Mouse (Mus musculus): Measurements from ENCODE around the gene Mycbpap. TPM values are rescaled to one million over a fixed set of nuclear protein-coding genes. Genes with fewer than 3 reads are reported as not detected.

Gene Mycbpap
- polyA plus RNA-seq, 1 experiment from 2014 or later, result 4.9 TPM

DNA sequence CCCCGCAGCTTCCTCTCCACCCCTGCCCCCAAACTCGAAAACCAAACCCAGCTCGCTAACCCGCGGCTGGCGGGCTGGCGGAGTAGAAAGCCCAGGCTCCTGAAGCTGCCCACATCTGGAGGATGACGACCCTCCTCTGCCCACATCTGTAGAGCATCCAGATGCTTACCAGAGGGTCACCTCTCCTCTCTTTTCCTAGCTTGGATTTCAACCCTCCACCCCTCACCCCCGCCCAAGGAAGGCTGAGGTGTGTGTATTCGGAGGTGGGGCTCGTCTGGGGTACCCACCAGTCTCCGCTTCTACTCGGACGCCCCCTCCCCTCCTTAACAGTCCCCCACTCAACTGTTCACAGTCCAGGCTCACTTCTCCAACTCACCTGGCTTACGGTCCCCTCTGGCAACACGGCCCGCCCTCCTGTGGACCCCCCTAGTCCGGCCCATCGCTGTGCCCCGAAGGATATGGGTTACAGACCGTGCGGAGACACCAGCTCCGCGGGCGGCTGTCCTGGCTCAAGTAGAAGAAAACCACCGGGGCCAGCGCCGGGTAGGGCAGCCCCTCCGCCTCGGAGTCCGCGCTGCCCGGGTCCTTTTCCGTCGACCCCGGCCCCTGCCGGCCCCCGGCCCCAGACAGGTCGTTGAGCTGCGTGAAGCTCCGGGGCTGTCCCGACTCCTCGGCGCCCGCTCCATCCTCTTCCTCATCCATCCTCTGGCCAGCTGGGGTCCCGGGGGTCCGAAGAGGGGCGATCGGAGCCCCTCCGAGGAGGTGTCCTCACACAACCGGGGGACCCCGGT is 48.4 kb downstream of the Mycbpap start:
- Histone ChIP-seq H3K9me3 (ENCODE audit: control insufficient read depth, low read length) (no peaks in the 10 kb centered on the region), H3K27me3 (ENCODE audit: control insufficient read depth, insufficient read depth, low read length) (peaks cover 3% of the 10 kb centered on the region; the same call in 1 of the 2 replicates), H3K36me3 (ENCODE audit: control insufficient read depth, insufficient read depth, low read length) (no peaks in the 10 kb centered on the region), H3K4me1 (ENCODE audit: control insufficient read depth, insufficient read depth, low read length) (peaks cover 39% of the 10 kb centered on the region), H3K4me3 (ENCODE audit: low read depth, low read length) (peak overlapping the region; percentile 99), H3K9ac (ENCODE audit: low read length) (peak overlapping the region; percentile 96), H3K4me2 (ENCODE audit: low read depth, severe bottlenecking) (peak overlapping the region; percentile 95), H3K27ac (replicated peaks; ENCODE audit: low read depth, low read length) (peak overlapping the region; percentile 93)
- ATAC-seq (ENCODE audit: insufficient number of reproducible peaks, low FRiP score, low TSS enrichment, low read depth), result no peak
- WGBS, result under 1% methylated on average over 52 of the region's 52 CpGs
- peak; percentile 68 for DNase-seq (ENCODE audit: low spot score)

DNA sequence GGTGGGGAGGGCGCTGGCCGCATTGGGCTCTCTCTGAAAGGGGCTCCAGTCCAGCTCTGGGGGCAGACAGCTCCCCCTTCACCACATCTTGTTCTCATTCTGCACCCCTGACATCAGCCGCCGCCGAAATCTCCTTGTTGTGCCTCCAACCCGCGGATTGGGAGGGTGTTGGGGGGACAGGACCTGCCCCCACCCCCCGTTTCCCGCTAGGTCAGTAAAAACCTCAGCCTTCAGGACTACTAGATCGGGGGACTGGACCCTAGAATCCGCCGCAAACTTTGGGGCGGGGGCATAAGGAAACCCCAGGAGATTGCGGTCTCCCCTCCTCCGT is 49.0 kb downstream of the Mycbpap start:
- ATAC-seq (ENCODE audit: insufficient number of reproducible peaks, low FRiP score, low TSS enrichment, low read depth), result no peak
- Histone ChIP-seq H3K27ac (replicated peaks; ENCODE audit: low read depth, low read length) (peak overlapping the region; percentile 93), H3K9me3 (ENCODE audit: control insufficient read depth, low read length) (no peaks in the 10 kb centered on the region), H3K4me3 (ENCODE audit: low read depth, low read length) (peak overlapping the region; percentile 99), H3K4me2 (ENCODE audit: low read depth, severe bottlenecking) (peak overlapping the region; percentile 95), H3K9ac (ENCODE audit: low read length) (peak overlapping the region; percentile 96), H3K4me1 (ENCODE audit: control insufficient read depth, insufficient read depth, low read length) (peaks cover 44% of the 10 kb centered on the region), H3K27me3 (ENCODE audit: control insufficient read depth, insufficient read depth, low read length) (peaks cover 3% of the 10 kb centered on the region; the same call in 1 of the 2 replicates), H3K36me3 (ENCODE audit: control insufficient read depth, insufficient read depth, low read length) (no peaks in the 10 kb centered on the region)
- WGBS, result 2% methylated on average over 15 of the region's 15 CpGs
- peak; percentile 71 for DNase-seq (ENCODE audit: low spot score)

DNA sequence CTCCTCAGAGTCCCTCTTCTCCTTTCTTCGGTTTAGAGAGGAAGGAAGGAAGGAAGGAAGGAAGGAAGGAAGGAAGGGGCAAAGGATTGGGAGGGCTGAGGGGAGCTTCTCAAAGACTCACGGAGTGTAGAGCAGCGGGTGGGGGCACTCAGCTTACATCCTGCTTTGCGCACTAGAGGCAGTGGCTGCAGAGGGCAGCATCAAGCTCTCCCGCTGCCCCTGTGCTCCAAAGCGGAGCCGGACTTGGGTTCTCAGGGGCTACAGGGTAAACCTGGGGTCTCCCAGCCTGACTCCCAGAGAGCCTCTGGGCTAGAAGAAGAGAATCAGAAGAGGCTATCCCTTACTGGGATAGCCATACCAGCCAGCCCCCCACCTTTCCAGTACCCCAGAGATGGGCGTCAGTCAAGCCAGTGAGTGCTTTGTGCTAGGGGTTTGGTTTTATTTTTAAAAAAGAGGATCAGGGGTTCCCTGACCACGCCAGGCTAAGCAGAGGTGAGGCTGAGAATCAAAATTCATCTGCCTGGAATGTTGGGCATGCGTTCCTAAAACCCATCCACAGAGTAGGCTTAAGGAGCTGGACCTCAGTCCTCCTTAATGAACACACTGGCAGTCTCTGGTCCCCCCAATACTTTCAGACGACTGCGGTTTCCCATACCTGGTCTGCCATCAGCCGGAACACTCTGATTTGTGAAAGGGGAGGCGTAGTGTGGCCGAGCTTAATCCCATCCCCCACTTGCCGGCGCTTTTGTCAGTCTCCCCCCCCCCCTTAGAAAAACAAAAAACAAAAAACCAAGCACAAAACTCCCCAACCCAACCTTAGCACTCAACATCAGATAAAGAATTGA is 49.6 kb downstream of the Mycbpap start:
- peak overlapping the region; percentile 96 for H3K9ac ChIP-seq (ENCODE audit: low read length)
- peak overlapping the region; percentile 99 for H3K4me3 ChIP-seq (ENCODE audit: low read depth, low read length)
- H3K27ac ChIP-seq (replicated peaks; ENCODE audit: low read depth, low read length), result peak overlapping the region; percentile 93
- 3% methylated on average over 17 of the region's 17 CpGs for WGBS
- DNase-seq (ENCODE audit: low spot score), result peak; percentile 50
- ATAC-seq (ENCODE audit: insufficient number of reproducible peaks, low FRiP score, low TSS enrichment, low read depth), result no peak
- H3K4me2 ChIP-seq (ENCODE audit: low read depth, severe bottlenecking), result peak overlapping the region; percentile 95
- H3K36me3 ChIP-seq (ENCODE audit: control insufficient read depth, insufficient read depth, low read length), result no peaks in the 10 kb centered on the region
- peaks cover 47% of the 10 kb centered on the region for H3K4me1 ChIP-seq (ENCODE audit: control insufficient read depth, insufficient read depth, low read length)
- no peaks in the 10 kb centered on the region for H3K9me3 ChIP-seq (ENCODE audit: control insufficient read depth, low read length)
- H3K27me3 ChIP-seq (ENCODE audit: control insufficient read depth, insufficient read depth, low read length), result peaks cover 3% of the 10 kb centered on the region; the same call in 1 of the 2 replicates

DNA sequence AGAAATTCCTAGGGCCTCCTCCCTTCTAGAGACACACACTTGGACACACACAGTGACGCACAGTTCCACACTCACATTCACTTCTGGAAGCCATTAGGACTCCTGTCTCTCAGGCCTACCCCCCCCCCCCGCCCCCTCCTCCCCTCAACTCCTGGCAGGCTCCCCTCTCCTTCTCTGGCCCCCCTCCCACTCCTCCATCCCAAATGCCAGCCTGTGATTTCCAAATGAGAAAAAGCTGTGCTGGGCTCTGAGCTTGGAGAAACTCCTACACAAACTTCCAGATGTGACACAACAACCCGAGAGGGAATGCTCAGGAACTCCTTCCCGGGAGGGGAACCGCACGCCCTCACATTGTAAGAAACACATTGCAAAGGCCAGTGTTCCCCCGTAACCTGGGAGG is 51.2 kb downstream of the Mycbpap start:
- DNase-seq (ENCODE audit: low spot score), result peak; percentile 79
- WGBS, result 9% methylated on average over 6 of the region's 7 CpGs
- Histone ChIP-seq H3K27me3 (ENCODE audit: control insufficient read depth, insufficient read depth, low read length) (peaks cover 3% of the 10 kb centered on the region; the same call in 1 of the 2 replicates), H3K4me2 (ENCODE audit: low read depth, severe bottlenecking) (peak overlapping the region; percentile 95), H3K27ac (replicated peaks; ENCODE audit: low read depth, low read length) (peak overlapping the region; percentile 93), H3K9me3 (ENCODE audit: control insufficient read depth, low read length) (no peaks in the 10 kb centered on the region), H3K9ac (ENCODE audit: low read length) (no peak overlapping the region; the same call in 1 of the 2 replicates), H3K4me1 (ENCODE audit: control insufficient read depth, insufficient read depth, low read length) (peaks cover 51% of the 10 kb centered on the region), H3K36me3 (ENCODE audit: control insufficient read depth, insufficient read depth, low read length) (no peaks in the 10 kb centered on the region), H3K4me3 (ENCODE audit: low read depth, low read length) (0 out of 2 replicates have a peak overlapping the region, but pooled peaks have one; percentile 99)
- ATAC-seq (ENCODE audit: insufficient number of reproducible peaks, low FRiP score, low TSS enrichment, low read depth), result 0 out of 2 replicates have a peak, but pooled peaks have one; percentile 9

DNA sequence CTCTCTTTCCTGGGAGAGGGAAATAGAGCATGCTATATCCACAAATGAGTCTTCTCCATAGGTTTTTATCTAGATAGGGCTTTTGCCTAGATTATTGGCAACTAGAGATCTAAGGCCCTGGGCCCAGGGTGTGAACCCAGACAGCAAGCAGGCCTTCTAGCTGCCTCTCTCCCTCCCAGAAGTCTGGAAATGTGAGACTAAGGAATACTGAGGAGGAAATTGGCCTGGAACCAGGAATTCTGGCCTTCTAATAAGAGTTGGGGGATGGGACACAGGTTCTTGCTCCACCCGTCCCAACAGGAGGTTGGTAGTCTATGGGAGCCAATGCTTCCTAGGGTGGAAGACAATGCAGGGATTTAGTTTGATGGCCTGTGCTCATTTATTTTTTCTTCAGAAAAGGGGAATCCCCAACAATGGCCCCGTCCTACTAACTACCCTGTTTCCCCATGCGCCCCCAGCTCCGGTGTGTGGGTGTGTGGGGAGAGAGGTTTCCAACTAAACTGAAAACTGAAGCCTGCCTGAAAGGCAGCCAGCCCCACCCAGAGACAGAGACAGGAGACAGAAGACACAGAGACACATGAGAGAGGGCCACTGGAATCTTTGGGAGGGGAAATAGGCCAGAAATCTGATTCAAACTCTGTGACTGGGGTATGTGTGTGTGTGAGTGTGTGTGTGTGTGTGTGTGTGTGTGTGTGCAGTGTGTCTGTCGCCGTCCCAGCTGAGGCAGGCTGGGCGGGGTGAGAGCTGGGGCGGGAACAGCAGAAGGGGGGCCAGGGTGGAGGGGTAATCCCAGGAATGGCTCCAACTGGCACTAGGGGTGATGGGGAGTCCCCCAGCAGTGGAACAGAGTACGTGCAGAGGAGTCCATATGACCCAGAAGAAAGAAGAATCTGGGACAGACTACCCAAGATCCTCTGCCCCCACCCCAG is 52.1 kb downstream of the Mycbpap start:
- DNase-seq (ENCODE audit: low spot score), result no peak
- Histone ChIP-seq H3K4me2 (ENCODE audit: low read depth, severe bottlenecking) (peak overlapping the region; percentile 95; the same call in 1 of the 2 replicates), H3K27me3 (ENCODE audit: control insufficient read depth, insufficient read depth, low read length) (no peaks in the 10 kb centered on the region)

DNA sequence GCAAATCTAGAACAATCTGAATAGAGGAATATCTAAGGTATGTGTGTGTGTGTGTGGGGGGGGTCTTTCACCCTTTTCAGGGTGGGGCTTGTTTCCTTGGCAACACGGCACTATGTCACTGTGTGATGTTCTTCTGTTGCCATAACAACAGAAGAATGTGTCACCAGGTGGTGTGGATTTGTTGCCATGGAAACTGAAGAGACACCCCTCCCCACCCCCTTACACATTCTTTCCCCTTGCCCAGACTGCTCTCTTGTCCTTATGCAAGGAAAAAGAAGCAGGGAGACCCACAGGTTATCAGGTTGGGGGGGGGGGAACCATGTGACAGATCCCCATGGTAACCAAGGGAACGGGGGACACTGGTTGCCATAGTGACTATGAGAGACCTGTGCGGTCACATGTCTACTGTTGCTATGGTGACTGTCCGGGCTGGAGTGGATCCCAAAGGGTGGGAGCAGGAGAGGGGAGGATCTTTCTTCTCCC is 52.9 kb downstream of the Mycbpap start:
- H3K4me2 ChIP-seq (ENCODE audit: low read depth, severe bottlenecking), result peak overlapping the region; percentile 95; the same call in 1 of the 2 replicates
- 0 out of 2 replicates have a peak, but pooled peaks have one; percentile 0 for ATAC-seq (ENCODE audit: insufficient number of reproducible peaks, low FRiP score, low TSS enrichment, low read depth)
- peak overlapping the region; percentile 93 for H3K27ac ChIP-seq (replicated peaks; ENCODE audit: low read depth, low read length)
- WGBS, result 26% methylated on average over 4 of the region's 4 CpGs
- H3K36me3 ChIP-seq (ENCODE audit: control insufficient read depth, insufficient read depth, low read length), result no peaks in the 10 kb centered on the region; the same call in 1 of the 2 replicates
- no peaks in the 10 kb centered on the region for H3K27me3 ChIP-seq (ENCODE audit: control insufficient read depth, insufficient read depth, low read length)
- H3K4me1 ChIP-seq (ENCODE audit: control insufficient read depth, insufficient read depth, low read length), result peaks cover 53% of the 10 kb centered on the region
- H3K9ac ChIP-seq (ENCODE audit: low read length), result no peak overlapping the region
- H3K9me3 ChIP-seq (ENCODE audit: control insufficient read depth, low read length), result no peaks in the 10 kb centered on the region
- H3K4me3 ChIP-seq (ENCODE audit: low read depth, low read length), result no peak overlapping the region
- DNase-seq (ENCODE audit: low spot score), result peak; percentile 72

More for the DNA sequence above, 52.1 kb downstream of the Mycbpap start:
- Histone ChIP-seq H3K4me3 (ENCODE audit: low read depth, low read length) (no peak overlapping the region; the same call in 1 of the 2 replicates), H3K36me3 (ENCODE audit: control insufficient read depth, insufficient read depth, low read length) (no peaks in the 10 kb centered on the region), H3K9me3 (ENCODE audit: control insufficient read depth, low read length) (no peaks in the 10 kb centered on the region), H3K4me1 (ENCODE audit: control insufficient read depth, insufficient read depth, low read length) (peaks cover 53% of the 10 kb centered on the region), H3K9ac (ENCODE audit: low read length) (no peak overlapping the region), H3K27ac (replicated peaks; ENCODE audit: low read depth, low read length) (peak overlapping the region; percentile 93)
- no peak for ATAC-seq (ENCODE audit: insufficient number of reproducible peaks, low FRiP score, low TSS enrichment, low read depth)
- WGBS, result 23% methylated on average over 9 of the region's 9 CpGs

DNA sequence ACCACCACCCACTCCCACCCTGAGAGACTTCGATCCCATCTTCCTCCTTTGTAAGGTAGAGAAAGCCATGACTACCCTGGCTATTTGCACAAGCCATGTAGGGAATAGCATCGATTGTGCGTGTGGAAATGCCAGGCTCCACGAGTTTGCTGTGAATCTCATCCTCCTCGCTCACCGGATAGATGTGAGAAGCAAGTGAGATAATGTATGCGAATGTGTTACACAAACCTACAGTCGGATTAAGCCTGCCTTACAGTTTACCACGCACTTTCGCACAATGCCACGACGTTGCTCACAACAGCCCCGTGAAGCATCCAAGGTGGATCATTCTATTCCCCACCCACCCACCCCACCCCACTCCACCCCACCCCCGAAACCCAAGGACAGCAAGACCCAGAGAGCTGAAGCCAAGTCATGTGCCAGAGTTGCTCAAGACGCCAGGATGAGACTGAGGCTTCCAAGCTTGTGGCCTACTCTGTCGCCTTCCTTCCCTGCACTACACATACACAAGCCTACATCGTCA is 55.1 kb downstream of the Mycbpap start:
- Histone ChIP-seq H3K4me2 (ENCODE audit: low read depth, severe bottlenecking) (no peak overlapping the region), H3K9me3 (ENCODE audit: control insufficient read depth, low read length) (no peaks in the 10 kb centered on the region), H3K4me1 (ENCODE audit: control insufficient read depth, insufficient read depth, low read length) (peaks cover 48% of the 10 kb centered on the region), H3K9ac (ENCODE audit: low read length) (no peak overlapping the region), H3K4me3 (ENCODE audit: low read depth, low read length) (no peak overlapping the region), H3K27me3 (ENCODE audit: control insufficient read depth, insufficient read depth, low read length) (no peaks in the 10 kb centered on the region), H3K36me3 (ENCODE audit: control insufficient read depth, insufficient read depth, low read length) (peaks cover 7% of the 10 kb centered on the region), H3K27ac (replicated peaks; ENCODE audit: low read depth, low read length) (no peak overlapping the region)
- DNase-seq (ENCODE audit: low spot score), result no peak
- WGBS, result 90% methylated on average over 17 of the region's 17 CpGs
- ATAC-seq (ENCODE audit: insufficient number of reproducible peaks, low FRiP score, low TSS enrichment, low read depth), result no peak
